Mouse (Mus musculus) ovary, postnatal 14 days (tissue): ENCODE results near the gene Fancb.
A peak's percentile ranks its signal among the peaks of the same experiment; 100 is the strongest.

ENCODE experiments used
- DNase-seq: peaks from one replicate; pipeline ENCODE4 v3.0.0; 2022; ENCODE audit warnings: low spot score

The Fancb gene

DNA sequence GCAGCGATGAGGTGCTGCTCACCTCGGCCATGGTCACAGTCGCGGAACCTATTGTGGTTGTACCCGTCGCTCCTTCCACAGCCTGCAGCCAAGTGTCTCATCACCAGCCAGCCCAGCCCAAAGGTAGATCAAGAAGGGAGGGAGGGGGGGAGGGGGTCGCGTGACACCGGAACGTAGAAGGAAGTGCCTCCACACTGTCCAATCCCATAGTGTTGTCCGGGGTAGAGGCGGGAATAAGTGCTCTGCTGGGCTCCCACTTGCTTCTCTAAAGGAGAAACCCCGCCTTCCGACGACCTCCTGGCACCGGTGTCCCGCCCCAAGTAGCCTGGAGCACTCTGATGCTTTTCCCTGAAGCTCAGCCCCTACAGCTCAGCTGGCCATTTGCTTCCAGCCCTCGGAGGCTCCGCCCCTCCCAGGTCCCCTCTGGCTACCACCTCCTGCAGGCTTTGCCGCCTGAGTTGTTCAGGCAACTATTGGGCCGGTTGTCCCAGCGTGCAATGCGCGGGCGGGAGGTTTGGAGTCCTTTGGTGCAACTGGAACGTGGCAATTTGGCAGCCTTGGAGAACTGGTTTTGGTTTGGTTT lies at the start of gene Fancb, which contains the start of gene Mospd2:
Fancb (plus strand) TSS at position 400 of the 583 bp plus-strand sequence.
Mospd2 (minus strand) TSS at position 183 of the 583 bp plus-strand sequence.
- peak; percentile 61 for DNase-seq

DNA sequence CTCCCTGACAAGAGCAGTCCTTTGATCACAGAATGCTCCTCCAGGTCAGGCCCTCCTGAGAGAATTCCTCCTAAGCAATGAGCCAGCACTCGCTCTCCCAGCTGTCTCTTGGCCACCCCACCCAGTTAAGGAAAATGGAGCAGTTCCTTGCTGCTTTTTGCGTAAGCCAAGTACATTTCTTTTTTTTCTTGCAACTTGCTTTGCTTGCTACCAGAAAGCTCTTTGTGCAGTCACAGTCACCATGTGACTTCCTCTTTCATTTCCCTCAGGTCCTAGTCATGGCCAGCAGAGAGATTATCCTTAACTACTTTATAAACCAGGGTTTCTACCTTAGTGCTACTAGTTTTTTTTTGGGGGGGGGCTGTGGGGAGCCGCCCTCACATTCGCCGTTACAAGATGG lies 38.9 kb upstream of the Fancb start:
- no peak for DNase-seq

DNA sequence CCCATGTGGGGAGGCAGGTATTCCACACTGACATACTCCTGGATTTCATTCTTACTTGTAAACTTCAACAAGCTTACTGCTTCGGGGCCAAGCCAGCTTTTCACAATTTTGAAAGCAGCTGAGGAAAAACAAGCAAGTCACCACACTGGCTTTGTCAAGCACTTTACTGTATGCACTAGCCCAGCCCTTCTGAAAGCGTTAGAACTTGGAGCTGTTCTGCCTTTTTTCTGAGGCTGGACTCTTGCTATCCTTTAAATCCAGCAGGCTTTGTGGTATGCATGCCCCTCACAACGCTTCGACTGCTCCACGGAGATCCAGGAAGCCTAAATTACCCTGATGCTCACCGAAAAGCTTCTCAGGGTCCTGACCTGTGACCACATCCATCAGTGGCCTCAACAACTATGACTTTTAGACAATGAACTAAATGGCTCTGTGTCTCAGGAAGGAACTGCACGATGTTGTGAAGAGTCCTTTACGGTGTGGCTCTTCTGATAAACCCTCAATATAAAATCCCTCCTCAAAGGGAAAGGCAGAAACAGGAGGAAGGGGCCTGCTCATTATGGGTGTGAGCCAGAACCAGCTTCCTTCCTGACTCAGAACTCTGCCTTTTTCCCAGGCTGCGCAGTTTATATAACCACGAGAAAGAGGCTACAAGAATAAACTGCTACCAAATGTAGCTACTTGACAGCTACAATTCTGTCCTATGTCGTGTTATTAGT lies 28.4 kb upstream of the Fancb start:
- DNase-seq = no peak

DNA sequence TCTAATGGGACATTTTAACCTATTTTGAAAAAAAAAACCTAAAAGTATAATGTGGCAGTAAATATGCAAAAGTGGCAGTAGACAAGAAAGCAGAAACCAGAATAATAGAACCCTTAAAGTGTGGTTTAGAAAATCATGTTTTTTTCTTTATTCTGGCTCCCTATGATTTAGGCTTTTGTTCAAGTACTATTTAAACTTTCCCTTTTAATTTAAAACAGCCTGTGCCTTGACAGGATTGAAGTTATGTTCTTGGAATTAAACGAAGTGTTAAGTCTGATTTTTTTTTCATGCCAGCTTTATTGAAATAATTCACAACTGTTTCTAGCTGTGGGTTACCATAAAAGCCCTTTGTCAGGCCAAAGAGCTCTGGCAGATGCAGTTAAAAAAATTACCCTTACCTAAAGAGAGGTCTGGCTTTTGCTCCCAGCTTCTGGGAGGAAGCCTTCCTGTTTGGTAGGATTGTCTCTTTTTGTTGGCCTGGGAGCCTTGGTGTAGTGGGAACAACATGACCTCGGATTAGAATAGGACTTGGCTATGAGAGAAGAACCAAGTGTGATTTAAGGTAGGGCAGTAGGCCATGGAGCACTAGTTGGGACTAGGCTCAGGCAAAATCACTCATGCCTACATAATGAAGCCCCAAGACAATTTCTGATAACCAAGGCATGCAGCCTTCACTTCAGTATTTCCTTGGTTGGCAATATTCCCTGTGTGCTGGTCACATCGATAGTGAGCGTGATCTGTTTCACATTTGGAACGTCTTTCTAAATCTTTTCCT lies 27.6 kb upstream of the Fancb start:
- DNase-seq = no peak

DNA sequence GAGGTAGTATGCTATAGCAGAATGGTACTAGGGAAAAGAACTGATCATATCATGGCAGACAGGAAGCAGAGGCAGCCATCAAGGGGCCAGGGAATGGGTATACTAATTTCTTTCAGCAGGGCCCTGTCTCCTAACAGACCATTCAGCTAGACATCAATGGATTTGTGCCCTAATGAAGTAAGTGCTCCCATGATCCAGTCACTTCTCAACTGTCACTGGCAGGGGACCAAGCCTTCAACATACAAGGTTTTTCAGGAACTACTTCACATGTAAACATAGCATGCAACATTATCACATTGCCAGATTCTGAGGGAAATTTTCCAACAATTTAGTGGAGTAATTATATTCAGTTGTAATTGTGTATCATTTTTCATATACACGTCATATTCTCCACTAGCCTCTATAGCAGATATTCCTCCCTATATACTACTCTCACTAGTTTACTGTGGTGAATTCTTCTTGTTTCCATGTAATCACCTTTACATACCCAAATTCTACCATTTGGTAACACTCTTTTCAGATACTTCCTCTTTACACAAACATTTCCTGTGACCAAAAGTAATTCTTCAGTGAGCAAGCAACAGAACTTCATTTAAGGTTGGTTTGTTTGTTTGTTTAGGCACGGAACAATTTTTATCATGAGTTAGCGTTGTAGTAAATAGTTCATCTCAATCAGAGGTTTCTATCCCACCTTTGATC lies 14.5 kb upstream of the Fancb start:
- no peak for DNase-seq

GRCm38 (mm10) chrX:164971206-164971605 lies 9.2 kb upstream of the Fancb start:
- no peak for DNase-seq

DNA sequence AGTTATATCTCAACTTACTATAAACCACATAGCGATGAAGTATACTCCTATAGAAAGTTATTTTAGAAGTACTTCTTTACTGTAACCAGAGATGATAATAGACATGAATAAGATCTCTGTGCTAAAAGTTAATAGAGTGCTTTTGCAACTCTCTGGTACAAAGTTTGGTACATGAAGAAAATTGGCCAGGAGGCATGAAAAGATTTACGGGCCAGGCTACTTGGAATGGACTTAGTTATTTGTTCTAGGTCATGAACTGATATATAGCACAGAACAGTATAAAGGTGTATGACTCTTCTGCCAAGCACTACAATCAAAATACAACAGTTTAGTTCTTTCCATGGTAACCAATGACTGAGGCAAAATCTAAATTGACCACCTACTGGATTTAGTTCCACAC lies 1.5 kb upstream of the Fancb start:
- no peak for DNase-seq

GRCm38 (mm10) chrX:165003141-165003540 lies 22.7 kb downstream of the Fancb start:
- no peak for DNase-seq

- no peak for DNase-seq
Measured at GRCm38 (mm10) chrX:165004779-165005324, 24.5 kb downstream of the Fancb start, which contains the start of gene Gm17604. Gm17604 (minus strand) TSS chrX:165004829.
